Mouse (Mus musculus) megakaryocyte, adult 5-6 weeks (primary cell): ENCODE data around the gene Gm20388. TPM values are rescaled to one million over a fixed set of nuclear protein-coding genes. Genes with fewer than 3 reads are reported as not detected.
A peak's percentile ranks its signal among the peaks of the same experiment; 100 is the strongest.

Experiments
- ATAC-seq: 2 replicates; pipeline ENCODE4 v1.8.0; 2016; ENCODE audit warnings: mild to moderate bottlenecking, inconsistent platforms; ENCODE audit not compliant: poor library complexity, severe bottlenecking
- total RNA-seq, 2 experiments: library from RNA; stranded (forward) in 1 of 2; stranded (reverse) in 1 of 2; fragments of 153-499, 151-499 nt in 1 of 2; fragments of 221-1000, 200-1000 nt in 1 of 2; gene quantifications; 2 replicates each; pipeline versions ENCODE4 v1.2.3 to v1.2.4; 2015 to 2017

The Gm20388 gene
- total RNA-seq, 2 experiments from 2014 or later = 7.6 to 15.5 TPM

DNA sequence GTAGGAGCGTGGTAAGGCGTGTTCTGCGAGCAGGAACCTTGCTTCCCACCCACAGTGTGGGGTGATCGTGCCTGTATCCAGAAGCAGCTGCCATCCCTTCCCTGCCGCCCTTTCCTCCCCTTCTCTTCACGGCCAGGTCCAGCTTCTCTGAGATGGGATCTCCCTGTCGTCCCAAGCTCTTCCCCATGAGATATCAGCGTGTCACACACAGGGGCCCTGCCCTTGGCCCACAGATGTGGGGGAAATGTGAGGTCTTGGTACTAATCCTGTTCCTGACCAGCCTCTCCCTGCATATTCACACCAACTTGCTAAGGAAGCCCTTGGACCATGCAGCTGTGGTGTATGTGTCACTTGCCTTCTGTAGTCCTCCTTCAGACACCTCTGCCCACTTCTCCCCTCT lies 2377.1 kb downstream of the Gm20388 start:
- ATAC-seq = no peak

DNA sequence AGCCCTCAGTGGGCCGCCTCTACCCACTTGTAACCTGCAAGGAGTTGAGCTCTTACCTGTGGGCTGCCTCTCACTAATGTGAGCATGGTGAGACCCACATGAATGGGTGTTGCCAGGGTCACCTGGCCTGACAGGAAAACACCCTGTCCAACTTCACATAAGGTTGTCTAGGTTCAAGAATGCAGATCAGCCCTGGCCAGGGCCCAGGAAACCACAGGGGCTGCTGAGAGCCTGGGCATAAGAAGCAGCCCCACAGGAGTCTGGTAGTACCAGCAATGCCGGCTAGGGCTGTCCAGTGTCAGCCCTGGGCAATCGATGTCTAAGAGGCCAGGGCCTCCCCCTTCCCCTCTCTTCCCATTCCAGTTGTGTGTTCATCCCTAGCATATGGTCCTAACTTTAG lies 2377.7 kb downstream of the Gm20388 start:
- no peak for ATAC-seq

DNA sequence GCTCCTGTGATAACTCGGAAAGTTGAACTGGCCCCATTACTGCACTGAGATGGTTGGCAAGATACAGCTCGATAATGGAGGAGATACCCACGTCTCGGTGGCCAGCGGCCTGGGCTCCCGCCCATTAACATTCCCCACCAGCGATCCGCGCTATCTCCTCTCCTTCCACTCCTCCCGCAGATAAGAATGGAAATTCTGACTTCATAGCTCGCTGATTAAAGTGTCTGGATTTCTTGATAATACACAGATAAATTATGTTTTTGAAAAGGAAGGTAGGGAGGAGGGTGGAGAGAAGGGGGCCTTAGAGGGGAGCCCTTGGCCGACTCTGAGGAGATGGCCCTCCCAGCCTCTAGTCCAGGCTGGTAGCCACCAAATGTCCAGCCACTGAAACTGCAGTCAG lies 2380.4 kb downstream of the Gm20388 start:
- no peak for ATAC-seq

DNA sequence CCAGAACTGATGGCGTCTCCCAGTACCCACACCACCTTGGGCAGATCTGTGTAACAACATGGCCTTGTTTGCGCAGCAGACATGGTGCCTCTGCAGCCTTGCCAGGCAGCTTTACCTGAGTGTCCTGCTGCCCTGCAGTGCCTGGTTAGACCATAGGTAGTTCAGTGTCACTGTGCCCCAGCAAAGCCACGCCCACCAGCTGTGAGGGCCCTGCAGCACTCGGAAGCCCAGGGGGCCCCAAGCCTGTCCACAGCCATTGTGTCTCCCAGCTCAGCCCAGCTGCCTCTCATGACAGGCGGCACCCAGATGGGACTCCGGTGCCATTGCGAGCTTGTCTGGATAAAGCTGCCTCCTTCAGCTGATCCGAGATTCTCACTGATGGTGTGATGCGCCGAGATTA lies 2380.9 kb downstream of the Gm20388 start:
- ATAC-seq = no peak

DNA sequence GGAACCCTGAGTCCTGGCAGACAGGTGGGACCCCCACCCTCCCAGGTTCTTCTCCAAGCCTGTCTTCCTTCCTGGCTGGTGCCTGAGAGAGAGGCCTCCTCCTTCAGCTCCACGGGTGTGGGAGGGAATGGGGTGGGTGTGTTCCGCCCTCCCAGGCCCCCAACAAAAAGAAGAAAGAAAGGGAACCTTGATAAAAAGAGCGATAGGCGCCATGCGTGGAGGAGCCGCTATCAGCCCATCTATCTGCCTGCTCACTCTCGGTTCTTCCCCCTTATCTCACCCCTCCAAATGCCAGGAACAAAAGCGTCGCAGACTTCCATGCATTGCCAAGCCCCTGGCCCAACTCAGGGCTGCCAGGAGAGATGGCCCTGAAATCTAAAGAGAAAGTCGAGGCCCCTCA lies 2382.8 kb downstream of the Gm20388 start:
- ATAC-seq = no peak

DNA sequence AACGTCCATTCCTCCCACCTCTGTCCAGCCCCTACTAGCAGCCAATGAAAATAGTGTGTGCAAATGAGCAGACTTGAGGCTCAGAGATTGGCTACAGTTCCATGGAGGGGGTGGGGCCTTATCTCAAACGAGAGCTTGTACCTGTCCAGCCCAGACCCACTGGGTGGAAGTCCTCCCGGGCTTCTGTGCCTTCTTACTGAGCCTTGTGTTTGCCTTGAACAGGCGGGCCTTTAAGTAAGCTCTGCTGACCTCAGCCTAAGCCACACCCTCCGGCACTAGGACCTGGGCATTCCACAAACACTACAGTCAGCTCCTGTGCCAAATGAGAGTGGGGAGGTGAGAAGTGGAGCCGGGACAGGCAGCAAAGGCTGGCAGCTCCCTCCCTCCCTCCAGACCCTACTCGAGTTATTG lies 2383.6 kb downstream of the Gm20388 start:
- peak; percentile 80 for ATAC-seq

DNA sequence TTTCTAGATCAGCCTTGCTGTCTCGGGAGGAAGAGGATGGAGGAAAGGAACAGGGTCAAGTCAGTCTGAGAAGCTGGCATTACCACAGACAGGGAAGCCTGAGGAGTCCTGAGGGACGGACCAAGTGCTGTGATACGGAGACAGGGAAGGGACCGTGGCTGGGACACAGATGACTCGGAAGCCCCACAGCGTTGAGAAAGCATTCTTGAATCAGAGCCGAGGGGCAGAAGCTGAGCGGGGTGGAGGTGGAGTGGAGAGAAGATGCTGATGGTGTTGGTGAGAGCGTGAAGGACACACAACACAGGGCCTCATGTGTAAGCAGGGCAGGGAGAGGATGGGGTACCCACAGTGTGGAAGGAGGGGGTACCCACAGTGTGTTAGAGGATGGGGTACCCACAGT lies 2384.7 kb downstream of the Gm20388 start:
- ATAC-seq = no peak

GRCm38 (mm10) chr8:122296173-122297001 lies 2385.7 kb downstream of the Gm20388 start:
- peak; percentile 38 for ATAC-seq

DNA sequence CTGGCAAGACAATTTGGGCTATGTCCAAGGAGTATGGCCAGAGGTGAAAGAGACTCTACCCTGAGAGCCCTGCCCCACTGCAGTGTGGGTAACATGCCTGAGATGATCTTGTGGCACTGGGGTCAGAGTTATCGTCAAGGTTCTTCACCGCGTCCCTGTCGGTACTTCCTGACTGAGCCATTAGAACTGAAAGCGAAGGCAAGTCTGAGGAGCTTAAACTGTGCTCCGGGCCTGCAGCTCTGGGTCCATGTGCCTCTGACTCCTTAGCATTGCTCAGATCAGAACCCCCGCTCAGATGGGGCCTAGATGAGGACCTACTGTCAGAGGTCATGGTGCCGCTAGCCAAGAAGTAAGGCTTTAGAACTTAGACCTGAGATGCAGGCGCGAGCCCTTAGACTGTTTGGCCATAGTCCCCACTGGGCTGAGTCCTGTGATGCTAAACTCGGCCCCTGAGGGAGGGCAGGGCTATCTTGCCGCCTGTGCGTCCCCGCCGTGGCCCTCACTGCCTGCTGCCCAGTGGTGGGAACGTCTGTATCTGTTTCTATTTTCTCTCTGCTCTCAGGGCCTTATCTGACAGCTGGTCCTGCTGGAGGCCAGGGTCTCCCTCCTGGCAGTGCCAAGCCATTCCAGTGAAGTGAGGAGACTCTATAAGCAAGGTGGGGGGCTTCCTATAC lies 2389.1 kb downstream of the Gm20388 start:
- ATAC-seq = no peak

DNA sequence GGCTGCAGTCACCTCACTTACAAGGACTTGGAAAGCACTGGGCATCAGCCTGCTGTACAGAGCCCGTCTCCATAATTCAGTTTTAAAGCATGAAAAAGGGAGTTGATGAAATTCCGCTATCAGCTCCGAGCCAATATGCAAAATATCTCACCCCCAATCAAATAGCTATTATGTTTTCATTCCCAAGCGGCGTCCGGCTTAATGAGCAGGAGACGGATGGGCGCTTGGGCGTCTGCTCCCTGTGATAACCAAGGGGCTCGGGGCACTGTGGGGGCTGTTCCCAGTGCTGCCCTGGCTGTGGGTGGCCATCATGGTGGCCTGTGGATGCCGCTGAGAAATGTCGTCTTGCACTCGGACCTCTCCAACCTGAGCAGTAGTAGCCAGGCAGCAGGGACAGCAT lies 2390.4 kb downstream of the Gm20388 start:
- no peak for ATAC-seq

DNA sequence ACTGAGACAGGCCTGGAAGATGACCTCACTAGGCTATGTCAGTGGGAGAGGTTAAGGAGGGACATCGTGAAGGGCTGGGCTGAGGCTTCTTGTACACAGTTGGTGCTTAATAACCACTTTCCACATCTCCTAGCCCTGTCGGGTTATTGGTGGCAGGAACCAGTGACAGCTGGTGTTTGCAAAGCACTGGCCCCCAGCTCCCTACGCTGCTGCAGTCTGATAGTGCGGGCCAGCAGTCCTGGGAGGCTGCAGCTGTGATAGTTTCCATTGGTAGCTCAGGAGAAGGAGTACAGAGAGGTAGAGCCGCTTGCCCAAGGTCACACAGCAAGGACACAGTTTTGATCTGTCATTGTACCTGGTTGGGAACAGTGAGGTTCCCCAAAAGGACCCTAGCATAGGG lies 2391.2 kb downstream of the Gm20388 start:
- no peak for ATAC-seq

GRCm38 (mm10) chr8:122303451-122303850 lies 2392.8 kb downstream of the Gm20388 start:
- ATAC-seq = no peak

- no peak for ATAC-seq
These were observed 2393.4 kb downstream of the Gm20388 start for GRCm38 (mm10) chr8:122304058-122304457.

DNA sequence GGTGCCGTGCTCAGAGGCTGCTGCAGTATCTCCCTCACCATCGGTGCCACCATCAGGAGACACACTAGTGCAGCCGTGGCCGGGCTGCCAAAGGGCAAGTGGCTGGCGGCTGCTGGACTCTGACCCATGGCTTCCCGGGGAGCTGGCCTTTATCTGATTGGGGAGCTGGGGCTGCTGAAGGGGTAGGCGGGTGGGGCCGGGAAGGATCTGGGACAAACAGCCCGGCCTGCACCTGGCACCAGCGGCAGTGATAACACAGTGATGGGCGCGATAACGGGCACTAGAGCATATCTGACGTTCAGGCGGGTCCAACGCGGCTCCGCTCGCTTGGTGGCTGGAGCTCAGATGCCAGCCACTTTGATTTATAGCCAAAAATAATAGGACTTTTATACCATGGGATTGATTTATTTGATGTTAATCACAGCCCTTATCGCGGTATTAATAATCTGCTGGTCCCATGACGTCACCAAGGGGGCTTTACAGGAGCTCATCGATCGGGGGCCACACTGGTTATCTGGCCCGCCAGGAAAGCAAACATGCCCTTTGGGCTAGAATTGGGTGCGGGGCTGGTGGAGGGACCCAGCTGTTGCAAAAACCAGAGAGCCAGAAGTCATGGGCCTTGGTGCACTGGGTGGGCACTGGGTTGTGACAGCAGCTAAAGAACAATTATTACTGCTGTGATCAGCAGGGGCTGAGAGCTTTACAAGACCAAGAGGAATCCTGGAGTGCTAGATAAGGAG lies 2396.2 kb downstream of the Gm20388 start:
- no peak for ATAC-seq

- no peak for ATAC-seq
These were observed 2397.2 kb downstream of the Gm20388 start for GRCm38 (mm10) chr8:122307836-122308235.

DNA sequence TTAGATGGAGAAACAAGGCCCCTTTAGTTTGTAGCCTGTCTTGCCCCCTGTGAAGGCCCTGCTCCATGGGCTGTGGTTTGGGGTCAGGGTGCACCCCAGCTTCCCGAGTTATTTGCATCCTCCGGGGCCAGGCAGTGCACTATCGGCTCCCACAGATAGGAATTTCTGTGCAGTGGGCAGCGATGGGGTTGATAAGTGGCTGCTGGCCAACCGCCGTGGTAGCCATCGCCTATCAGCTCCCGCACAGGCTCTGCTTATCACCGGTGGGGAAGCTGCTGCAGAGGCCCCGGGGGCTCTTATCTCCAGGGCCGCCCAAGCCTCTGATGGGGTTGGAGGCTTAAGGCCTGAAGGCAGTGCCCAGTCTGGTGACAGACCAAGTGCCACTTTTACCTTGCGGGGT lies 2398.6 kb downstream of the Gm20388 start:
- peak; percentile 53 for ATAC-seq

DNA sequence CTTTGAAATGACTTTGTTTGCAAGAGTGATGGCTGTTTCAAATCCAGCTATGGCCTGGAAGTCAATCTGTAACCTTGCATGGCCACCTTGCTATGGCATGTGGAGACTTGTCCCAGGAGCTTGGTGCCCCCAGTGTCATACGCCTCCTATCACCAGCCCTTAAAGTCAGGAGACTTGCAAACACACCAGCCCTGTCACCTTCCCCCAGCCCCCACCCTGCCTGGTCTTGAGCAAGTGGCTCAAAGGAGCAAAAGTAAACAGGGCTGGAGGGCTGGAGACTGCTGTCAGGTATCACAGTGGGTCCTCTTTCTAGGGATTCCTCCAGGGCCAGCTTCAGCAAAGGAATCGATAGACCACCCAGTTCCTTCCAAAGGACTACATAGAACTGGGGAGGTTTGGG lies 2400.5 kb downstream of the Gm20388 start:
- no peak for ATAC-seq

GRCm38 (mm10) chr8:122312553-122312952 lies 2401.9 kb downstream of the Gm20388 start:
- no peak for ATAC-seq

DNA sequence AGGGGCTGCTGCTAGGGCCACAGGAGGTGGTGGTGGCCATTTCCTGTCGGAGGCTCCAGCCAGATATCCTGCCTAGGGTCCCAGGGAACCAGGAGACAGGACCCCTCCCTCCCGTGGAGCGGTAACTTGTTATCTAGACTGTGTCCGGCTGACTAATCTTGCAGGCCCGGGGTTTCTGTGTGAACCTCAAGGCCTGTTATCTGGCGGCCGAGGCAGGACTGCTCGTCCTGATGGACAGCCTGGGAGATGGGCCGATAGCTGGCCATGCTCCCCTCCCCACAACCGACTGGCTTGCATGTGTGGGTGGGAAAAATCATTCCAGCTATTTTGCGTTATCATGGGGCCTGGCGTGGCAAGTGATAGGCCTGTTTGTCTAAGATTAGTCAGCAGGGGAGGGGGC lies 2402.7 kb downstream of the Gm20388 start:
- no peak for ATAC-seq

DNA sequence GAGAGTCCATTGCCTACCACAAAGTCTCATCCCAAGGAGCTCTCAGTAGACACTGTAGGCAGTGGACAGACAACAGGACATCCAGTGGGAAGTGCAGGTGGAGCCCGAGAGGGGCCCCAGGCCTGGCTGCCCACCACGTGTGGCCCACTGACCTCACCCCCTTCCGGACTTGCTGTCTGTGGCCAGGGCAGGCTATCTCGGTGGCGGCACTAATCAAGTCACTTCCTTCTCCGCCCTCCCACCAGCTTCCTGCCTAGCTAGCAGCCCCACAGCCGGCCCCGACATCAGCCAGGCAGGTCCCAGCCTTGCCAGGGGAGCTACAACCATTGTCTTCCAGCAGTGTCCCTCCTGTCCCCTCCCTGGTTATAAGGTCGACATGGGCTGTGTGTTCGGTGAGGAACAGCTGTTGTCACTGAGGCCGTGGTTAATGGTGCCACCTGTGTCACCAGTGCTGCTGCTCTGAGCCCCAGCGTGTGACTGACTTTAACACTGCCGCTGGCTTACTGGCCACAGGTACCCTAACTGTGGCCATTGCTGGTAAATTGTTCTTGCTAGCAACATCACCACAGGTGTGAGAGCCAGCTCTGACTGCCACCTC lies 2404.4 kb downstream of the Gm20388 start:
- peak; percentile 84 for ATAC-seq

DNA sequence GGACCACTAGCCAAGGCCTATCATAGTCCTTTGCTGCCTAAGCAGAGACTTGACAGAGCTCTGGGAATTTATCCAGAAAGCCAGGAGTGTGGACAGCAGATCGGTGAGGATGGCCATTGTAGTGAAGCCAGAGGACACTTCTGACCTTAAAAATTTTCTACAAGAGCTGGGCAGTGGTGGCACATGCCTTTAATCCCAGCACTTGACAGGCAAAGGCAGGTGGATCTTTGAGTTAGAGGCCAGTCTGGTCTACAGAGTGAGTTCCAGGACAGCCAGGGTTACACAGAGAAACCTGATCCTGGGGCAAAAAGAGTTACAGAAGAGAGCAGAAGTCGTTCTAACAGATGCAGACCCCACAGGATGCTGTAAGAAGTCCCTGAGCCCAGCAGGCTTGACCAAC lies 2405.8 kb downstream of the Gm20388 start:
- no peak for ATAC-seq
